Mouse (Mus musculus) CH12.LX (cell line): ENCODE measurements at regions not wholly inside any gene's neighbourhood (a gene's known extent, or its start where the extent isn't known, plus 50 kb on each side); places are given as distances from the start of the nearest gene placed in this dataset.

Experiments used
- DNase-seq: peaks from one replicate; pipeline ENCODE4 v3.0.0-alpha.2; 2013; ENCODE audit errors: extremely low read depth
- H3K27ac ChIP-seq: 2 replicates; pipeline ENCODE4 v1.5.1; 2012; ENCODE audit warnings: low read depth, mild to moderate bottlenecking, control low read depth, moderate library complexity; ENCODE audit not compliant: insufficient read depth
- H3K27me3 ChIP-seq: replicated peaks from 2 replicates; pipeline ENCODE3; 2012; ENCODE audit warnings: inconsistent platforms
- H3K36me3 ChIP-seq, 2 experiments: replicated peaks in 1 of 2; 2 replicates each; pipeline versions ENCODE3 to v1.6.1; 2012; ENCODE audit warnings: inconsistent platforms in 1 of 2, low read length in 1 of 2, mild to moderate bottlenecking in 1 of 2, mixed read lengths in 1 of 2, moderate library complexity in 1 of 2; ENCODE audit not compliant: control insufficient read depth in 1 of 2, insufficient read depth in 1 of 2
- H3K4me1 ChIP-seq, 2 experiments: 2 replicates each; pipeline ENCODE4 v1.6.1; 2012; ENCODE audit warnings: inconsistent platforms in 1 of 2, moderate library complexity in 1 of 2; ENCODE audit not compliant: insufficient read depth in 2 of 2, control insufficient read depth in 1 of 2
- H3K4me2 ChIP-seq: 2 replicates; pipeline ENCODE4 v1.6.1; 2012; ENCODE audit warnings: low read depth, mild to moderate bottlenecking, control low read depth; ENCODE audit not compliant: poor library complexity, insufficient read depth, severe bottlenecking
- H3K4me3 ChIP-seq, 3 experiments: fragments of 150-350 bp in 1 of 3; sonication (generic) in 1 of 3; replicated peaks in 1 of 3; 2 replicates each; pipeline versions ENCODE3 to v1.5.1; 2011 to 2012; ENCODE audit warnings: low read depth in 2 of 3, low read length in 2 of 3, mild to moderate bottlenecking in 2 of 3, moderate library complexity in 2 of 3, control low read depth in 1 of 3, improper control_type of control experiment in 1 of 3, inconsistent platforms in 1 of 3, mixed read lengths in 1 of 3; ENCODE audit not compliant: poor library complexity in 1 of 3
- H3K79me2 ChIP-seq: replicated peaks from 2 replicates; pipeline ENCODE4 v1.6.1; 2012; ENCODE audit warnings: mild to moderate bottlenecking, moderate library complexity; ENCODE audit not compliant: control insufficient read depth, poor library complexity, insufficient read depth, severe bottlenecking; ENCODE audit errors: extremely low read depth
- H3K9ac ChIP-seq: 2 replicates; pipeline ENCODE4 v1.6.1; 2012; ENCODE audit warnings: low read depth, mild to moderate bottlenecking, control low read depth, moderate library complexity; ENCODE audit not compliant: insufficient read depth
- H3K9me3 ChIP-seq: replicated peaks from 2 replicates; pipeline ENCODE3; 2012; ENCODE audit warnings: low read length, inconsistent platforms, mixed read lengths
- CHD1 ChIP-seq: IDR thresholded peaks from 2 replicates; pipeline ENCODE4 v1.6.1; 2012; ENCODE audit warnings: low read depth, low read length, improper control_type of control experiment, inconsistent platforms
- CHD2 ChIP-seq: IDR thresholded peaks from 2 replicates; pipeline ENCODE4 v1.6.1; 2011; ENCODE audit warnings: low read length, improper control_type of control experiment
- KAT2A ChIP-seq: IDR thresholded peaks from 2 replicates; pipeline ENCODE4 v1.6.1; 2012; ENCODE audit warnings: low read length, improper control_type of control experiment, inconsistent platforms; ENCODE audit not compliant: insufficient replicate concordance
- MEF2A ChIP-seq: IDR thresholded peaks from 2 replicates; pipeline ENCODE4 v1.6.1; 2014; ENCODE audit warnings: low read depth, mild to moderate bottlenecking, inconsistent platforms, low read length, improper control_type of control experiment, borderline replicate concordance
- NRF1 ChIP-seq: IDR thresholded peaks from 2 replicates; pipeline ENCODE4 v1.6.1; 2014; ENCODE audit warnings: low read depth, mild to moderate bottlenecking, inconsistent platforms, low read length, improper control_type of control experiment, moderate library complexity
- POLR2A ChIP-seq: IDR thresholded peaks from 2 replicates; pipeline ENCODE4 v1.6.1; 2011; ENCODE audit warnings: low read depth, mild to moderate bottlenecking, improper control_type of control experiment, low read length
- POLR2AphosphoS2 ChIP-seq: IDR thresholded peaks from 2 replicates; pipeline ENCODE4 v1.6.1; 2011; ENCODE audit warnings: low read depth, low read length, improper control_type of control experiment
- SIN3A ChIP-seq: IDR thresholded peaks from 2 replicates; pipeline ENCODE4 v1.6.1; 2012; ENCODE audit warnings: low read length, improper control_type of control experiment, inconsistent platforms
- TCF12 ChIP-seq: IDR thresholded peaks from 2 replicates; pipeline ENCODE4 v1.6.1; 2014; ENCODE audit warnings: low read depth, mild to moderate bottlenecking, inconsistent platforms, low read length, improper control_type of control experiment
- USF1 ChIP-seq: IDR thresholded peaks from 2 replicates; pipeline ENCODE4 v1.6.1; 2014; ENCODE audit warnings: low read depth, mild to moderate bottlenecking, inconsistent platforms, low read length, improper control_type of control experiment
- ZC3H11A ChIP-seq: IDR thresholded peaks from 2 replicates; pipeline ENCODE4 v1.6.1; 2012; ENCODE audit warnings: low read depth, mild to moderate bottlenecking, inconsistent platforms, low read length, improper control_type of control experiment
- ZKSCAN1 ChIP-seq: IDR thresholded peaks from 2 replicates; pipeline ENCODE4 v1.6.1; 2012; ENCODE audit warnings: low read depth, inconsistent platforms, low read length, improper control_type of control experiment, borderline replicate concordance
- ZMIZ1 ChIP-seq: IDR thresholded peaks from 2 replicates; pipeline ENCODE4 v1.6.1; 2012; ENCODE audit warnings: low read depth, mild to moderate bottlenecking, inconsistent platforms, low read length, improper control_type of control experiment
- dilution Hi-C: fragments of 300-500 bp; cut with MboI; formaldehyde crosslinking; loops from 2 replicates; pipeline ENCODE4 v1.14.3; 2020; ENCODE audit warnings: low sequenced_read_pairs; ENCODE audit not compliant: extremely low pct_unique_long_range_greater_than_20kb, extremely low pct_ligation_motif_present
- in situ Hi-C: fragments of 300-500 bp; cut with MboI; formaldehyde crosslinking; loops from 3 replicates; pipeline ENCODE4 v1.14.3; 2019; ENCODE audit warnings: low sequenced_read_pairs, low pct_ligation_motif_present, low pct_unique_long_range_greater_than_20kb, mixed read lengths

DNA sequence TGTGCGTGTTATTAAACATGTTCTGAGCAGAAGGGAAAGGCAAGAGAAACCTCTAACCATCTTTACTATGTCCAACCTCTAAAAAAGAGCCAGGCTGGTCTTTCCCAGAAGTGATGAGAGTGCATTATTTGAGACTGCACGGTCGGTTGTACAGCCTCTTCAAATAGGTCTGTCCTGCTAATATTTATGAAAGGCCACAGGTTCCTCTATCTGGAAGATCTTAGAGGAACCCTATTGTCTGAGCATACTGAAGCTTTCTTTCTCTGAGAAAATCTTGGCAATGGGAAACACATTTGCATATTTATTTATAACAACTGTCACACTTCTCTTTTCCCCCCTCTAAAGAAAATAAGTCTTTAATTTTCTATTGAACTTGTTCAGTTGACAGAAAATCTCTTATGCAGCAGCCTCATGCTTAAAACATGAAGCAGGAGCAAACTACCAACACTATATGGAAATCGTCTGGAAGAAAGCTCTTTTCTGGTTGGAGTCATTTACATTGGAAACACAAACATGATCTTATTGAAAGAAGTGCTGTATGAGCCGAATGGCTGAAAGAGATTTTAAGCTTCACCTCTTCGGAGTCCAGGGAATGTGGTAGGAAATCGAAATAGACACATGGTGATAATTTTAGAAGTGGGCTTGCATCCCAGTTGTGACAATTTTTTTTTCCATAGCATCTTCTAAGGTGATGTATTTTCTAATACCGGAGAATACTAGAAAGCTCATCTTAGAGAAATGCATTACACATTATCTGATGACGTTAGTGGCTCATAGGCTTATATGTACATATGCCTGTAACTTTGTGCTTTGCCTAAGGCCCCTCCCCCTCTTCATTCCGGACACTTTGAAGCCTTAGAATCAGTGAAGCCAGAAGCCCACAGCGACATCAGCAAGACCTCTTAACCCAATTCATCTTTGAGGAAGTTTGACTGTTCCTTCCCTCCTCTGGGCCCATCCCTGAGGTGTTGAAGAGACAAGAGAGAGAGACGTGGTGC, 451.1 kb downstream of the Klf5 start:
- no peaks in the 10 kb centered on the region for H3K36me3 ChIP-seq
- no peaks in the 10 kb centered on the region for H3K79me2 ChIP-seq
- peaks cover 2 to 13% of the 10 kb centered on the region in 2 experiments; a peak in 3 of 4 replicates for H3K4me1 ChIP-seq
- DNase-seq = no peak
- no peak overlapping the region for H3K9ac ChIP-seq
- dilution Hi-C loops = no loop called here
- no peaks in the 10 kb centered on the region for H3K27me3 ChIP-seq
- H3K4me3 ChIP-seq = no peak overlapping the region
- TF ChIP-seq CHD1 = no peak
- TF ChIP-seq USF1 = no peak
- no peak for TF ChIP-seq TCF12
- TF ChIP-seq POLR2A = no peak
- no peaks in the 10 kb centered on the region for H3K9me3 ChIP-seq
- in situ Hi-C loops = no loop called here
- no peak overlapping the region for H3K4me2 ChIP-seq
- H3K27ac ChIP-seq = no peak overlapping the region

DNA sequence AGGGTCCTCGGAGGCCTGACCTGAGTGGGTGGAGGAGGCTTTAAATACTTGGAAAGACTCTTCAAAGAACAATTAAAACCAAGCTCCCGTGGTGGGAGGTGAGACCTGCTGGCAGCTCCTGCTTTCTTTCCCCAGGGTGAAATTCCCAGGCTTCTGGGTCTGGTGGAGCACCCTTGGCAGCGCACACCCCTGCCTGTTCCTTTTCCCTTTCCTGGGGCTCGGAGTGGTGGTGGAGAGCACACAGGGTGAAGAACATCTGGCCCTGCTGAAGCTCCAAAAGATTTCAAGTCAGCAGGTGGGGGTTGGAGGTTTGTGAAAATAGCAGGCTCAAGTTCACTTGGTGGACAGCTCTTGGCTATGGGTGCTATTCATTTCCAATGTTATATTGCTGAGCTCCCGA, 459.6 kb downstream of the Klf5 start:
- Histone ChIP-seq H3K27ac (no peak overlapping the region), H3K4me3 (no peak overlapping the region), H3K79me2 (no peaks in the 10 kb centered on the region), H3K36me3 (no peaks in the 10 kb centered on the region), H3K4me2 (no peak overlapping the region), H3K9me3 (no peaks in the 10 kb centered on the region), H3K4me1 (0 out of 4 replicates have a peak, but pooled peaks cover 0 to 2% of the 10 kb centered on the region in 2 experiments), H3K9ac (no peak overlapping the region), H3K27me3 (no peaks in the 10 kb centered on the region)
- no peak for DNase-seq
- in situ Hi-C loops = no loop called here
- dilution Hi-C loops = no loop called here
- TF ChIP-seq KAT2A = no peak
- no peak for TF ChIP-seq ZKSCAN1

DNA sequence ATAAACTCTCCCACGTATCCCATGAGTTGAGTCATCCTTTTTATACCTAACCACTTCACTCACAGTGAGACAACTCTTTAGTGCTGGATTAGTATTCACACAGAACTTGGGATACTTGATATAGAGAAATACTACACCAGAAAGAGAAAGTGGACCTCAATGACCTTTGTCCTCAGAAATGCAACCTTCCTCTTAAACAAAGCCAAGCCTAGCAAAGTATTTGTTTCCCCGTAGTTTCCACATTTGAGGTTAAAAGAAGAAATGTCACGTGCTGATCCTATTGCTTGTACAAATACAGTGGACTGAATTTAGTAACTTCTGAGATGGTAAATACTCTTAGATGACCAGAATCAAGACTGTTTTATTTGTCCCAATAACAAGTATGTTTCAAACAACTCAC, 464.8 kb downstream of the Klf5 start:
- Histone ChIP-seq H3K4me3 (no peak overlapping the region), H3K79me2 (no peaks in the 10 kb centered on the region), H3K27me3 (no peaks in the 10 kb centered on the region), H3K4me1 (0 out of 4 replicates have a peak, but pooled peaks cover 0 to 2% of the 10 kb centered on the region in 2 experiments), H3K27ac (no peak overlapping the region), H3K9ac (no peak overlapping the region), H3K9me3 (no peaks in the 10 kb centered on the region), H3K36me3 (no peaks in the 10 kb centered on the region), H3K4me2 (no peak overlapping the region)
- dilution Hi-C loops = no loop called here
- DNase-seq = no peak
- no peak for TF ChIP-seq ZMIZ1
- no peak for TF ChIP-seq CHD1
- no peak for TF ChIP-seq MEF2A
- TF ChIP-seq SIN3A = no peak
- TF ChIP-seq CHD2 = no peak
- no peak for TF ChIP-seq NRF1
- TF ChIP-seq POLR2AphosphoS2 = no peak
- TF ChIP-seq ZC3H11A = no peak
- in situ Hi-C loops = no loop called here
